Mouse (Mus musculus): ENCODE data around the gene Mvd. TPM values are rescaled to one million over a fixed set of nuclear protein-coding genes. Genes with fewer than 3 reads are reported as not detected.

Mvd gene
- polyA plus RNA-seq, 2 experiments from 2014 or later: 14.8 to 15.1 TPM

GRCm38 (mm10) chr8:122454409-122454808 lies 11.2 kb upstream of the Mvd start:
- no peak for ATAC-seq

- ATAC-seq: no peak
These were observed 8.9 kb upstream of the Mvd start for GRCm38 (mm10) chr8:122452154-122452553.

- ATAC-seq: no peak
These were observed 8.0 kb upstream of the Mvd start for GRCm38 (mm10) chr8:122451161-122451703.

DNA sequence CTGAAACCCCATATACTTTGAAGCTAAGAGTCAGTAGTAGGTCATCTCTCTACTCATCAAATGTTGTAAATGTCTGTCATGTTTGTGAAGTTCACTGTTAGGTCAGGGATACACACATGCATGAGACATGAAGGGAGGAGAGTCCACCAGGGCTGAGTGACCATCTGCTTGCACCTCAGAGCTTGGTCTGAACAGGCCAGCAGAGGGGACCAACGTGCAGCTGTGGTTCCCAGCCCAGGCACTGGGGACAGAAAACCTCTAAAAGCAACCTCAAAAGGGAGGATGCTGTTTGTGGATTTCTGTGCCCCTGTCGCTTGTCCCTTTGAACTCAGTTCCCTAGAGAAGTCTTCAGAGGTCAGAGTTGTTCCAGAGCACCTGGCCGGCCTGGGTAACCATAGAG lies 2.0 kb upstream of the Mvd start:
- ATAC-seq: no peak

DNA sequence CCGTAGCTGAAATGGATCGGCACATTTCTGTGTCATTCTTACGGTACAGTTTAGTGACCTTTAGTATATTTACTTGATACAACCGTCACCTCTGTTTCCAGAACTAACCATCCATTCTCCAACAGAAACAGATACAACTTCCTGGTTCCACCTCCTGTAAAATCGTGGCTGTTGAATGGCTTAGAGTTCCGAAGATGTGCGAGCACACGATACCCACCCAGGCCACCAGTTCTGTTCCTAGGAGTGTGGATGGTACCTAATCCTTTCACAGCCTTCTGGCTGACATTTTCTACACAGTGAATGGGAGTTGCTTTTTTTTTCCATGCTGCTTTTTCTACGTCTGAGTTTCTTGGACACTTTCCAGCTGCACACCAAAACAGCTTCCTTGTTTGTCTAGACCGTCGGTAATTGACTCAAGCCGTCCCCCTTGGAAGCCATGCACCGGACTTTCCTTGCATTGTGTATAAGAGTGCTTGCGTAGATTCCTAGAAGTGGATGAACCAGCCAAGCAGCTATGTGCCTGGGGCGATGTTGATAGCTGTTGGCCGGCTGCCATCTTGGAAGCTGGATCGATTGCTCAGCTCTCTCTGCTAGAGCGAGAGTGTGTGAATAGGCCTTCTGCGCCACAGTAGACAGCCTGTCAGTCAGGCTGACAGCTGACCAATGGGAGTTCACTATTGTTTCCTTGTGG lies 981 bp upstream of the Mvd start:
- peak; percentile 31 for ATAC-seq

DNA sequence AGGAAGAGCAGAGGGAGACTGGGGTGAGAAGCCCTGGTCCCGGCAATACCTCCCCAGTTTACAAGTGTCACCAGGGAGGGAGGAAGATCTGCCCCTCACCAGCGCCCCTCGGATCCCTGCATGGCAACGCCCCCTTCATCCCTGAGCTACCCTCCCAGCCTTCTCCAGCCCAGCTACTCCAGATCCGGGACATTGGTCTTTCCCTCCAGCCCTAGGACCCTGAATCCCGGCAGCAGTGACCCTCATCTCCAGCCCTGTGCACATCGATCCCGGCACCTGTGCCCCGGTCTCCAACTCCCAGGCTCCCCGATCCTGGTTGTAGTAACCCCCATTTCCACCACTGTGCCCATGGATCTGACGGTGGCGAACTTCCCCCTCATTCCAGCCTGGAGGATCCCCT lies 441 bp downstream of the Mvd start:
- no peak for ATAC-seq

DNA sequence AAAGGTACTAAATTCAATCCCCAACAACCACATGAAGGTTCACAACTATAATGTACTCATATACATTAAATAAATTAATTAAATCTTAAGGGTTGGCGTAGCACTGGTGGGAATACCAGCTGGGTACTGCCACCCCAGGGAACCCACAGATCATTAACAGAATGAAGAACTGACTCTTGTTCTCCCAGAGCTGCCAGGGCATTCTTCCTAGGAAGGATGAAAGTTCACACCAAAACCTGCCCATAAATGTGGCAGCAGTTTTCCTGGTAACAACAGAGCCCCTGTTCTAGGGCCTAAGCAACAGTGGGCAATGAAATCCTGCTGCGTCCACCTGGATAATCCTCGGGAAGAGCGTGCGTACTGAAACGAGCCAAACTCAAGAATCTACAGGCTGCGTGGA lies 866 bp downstream of the Mvd start:
- no peak for ATAC-seq

DNA sequence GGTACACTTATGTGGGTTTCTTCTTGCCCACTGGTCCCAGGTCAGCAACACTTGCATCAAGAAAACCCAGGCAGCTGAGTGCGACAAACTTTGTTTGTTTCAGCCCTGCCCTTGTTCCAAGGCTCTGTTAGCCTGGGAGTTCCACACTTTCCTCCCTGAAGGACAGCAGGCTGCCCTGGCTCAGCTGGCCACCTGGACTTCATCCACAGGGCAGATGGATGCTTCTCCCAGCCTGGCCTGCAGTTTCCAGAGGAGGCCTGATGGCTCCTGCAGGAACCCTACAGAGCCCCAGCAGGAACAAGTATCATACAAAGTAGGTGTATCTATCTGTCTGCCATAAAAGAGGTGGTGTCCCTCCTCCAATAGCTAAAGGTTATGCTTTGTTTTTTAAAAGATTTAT lies 1.9 kb downstream of the Mvd start:
- ATAC-seq: no peak

- no peak for ATAC-seq
These were observed 3.9 kb downstream of the Mvd start for GRCm38 (mm10) chr8:122439336-122439735.

GRCm38 (mm10) chr8:122437708-122438331 lies 5.4 kb downstream of the Mvd start:
- peak; percentile 69 for ATAC-seq

- ATAC-seq: no peak
These were observed 6.6 kb downstream of the Mvd start for GRCm38 (mm10) chr8:122436586-122437125.

- peak; percentile 9 for ATAC-seq
These were observed 7.1 kb downstream of the Mvd start for GRCm38 (mm10) chr8:122436146-122436545.

DNA sequence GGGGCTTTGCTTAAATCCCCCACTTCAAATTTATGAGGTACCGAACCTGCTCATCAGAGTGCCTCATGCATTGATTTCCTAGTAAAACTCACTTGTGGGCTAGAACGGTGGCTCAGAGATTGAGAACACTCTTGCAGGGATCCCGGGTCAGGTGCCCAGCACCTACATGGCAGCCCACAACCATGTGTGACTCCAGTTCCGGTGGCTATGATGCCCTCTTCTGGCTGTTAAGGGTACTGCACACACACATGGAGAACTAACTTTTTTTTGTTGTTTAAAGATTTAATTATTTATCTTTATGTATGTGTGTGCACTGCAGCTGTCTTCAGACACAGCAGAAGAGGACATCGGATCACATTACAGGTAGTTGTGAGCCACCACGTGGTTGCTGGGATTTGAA lies 7.8 kb downstream of the Mvd start:
- ATAC-seq: no peak

DNA sequence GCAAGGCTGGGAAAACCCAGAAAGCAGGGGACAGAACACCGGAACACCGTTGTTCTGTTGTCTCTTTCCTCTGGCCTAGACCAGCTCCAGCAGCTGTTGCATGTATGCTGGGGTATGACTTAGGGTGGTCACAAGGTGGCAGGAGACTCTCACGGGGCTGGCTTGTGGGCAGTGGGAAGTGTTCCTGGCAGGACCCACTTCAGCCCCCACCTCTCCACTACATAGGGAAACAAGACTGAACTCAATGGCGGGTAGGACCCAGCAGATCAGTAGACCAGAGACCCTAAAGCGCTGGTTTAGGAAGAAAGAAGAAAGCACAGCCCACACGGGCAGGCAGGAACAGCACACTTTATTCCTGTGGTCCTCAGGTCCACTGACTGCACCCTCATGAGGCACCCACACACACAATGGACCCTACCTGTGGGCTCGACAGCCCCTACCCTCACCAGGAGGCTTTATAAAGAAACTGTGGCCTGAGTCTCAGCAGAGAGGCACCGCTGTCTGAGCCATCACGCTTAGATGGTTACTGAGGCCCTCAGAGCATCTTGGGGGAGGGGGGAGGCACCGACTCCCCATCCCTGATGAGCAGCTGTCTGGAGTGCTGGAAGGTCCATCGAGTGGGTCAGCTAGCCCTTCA lies 9.8 kb downstream of the Mvd start:
- no peak for ATAC-seq

GRCm38 (mm10) chr8:122432443-122433268 lies 10.6 kb downstream of the Mvd start, which contains the start of gene Cyba:
TSS of gene Cyba (minus strand) at chr8:122432930.
- peak; percentile 70 for ATAC-seq

DNA sequence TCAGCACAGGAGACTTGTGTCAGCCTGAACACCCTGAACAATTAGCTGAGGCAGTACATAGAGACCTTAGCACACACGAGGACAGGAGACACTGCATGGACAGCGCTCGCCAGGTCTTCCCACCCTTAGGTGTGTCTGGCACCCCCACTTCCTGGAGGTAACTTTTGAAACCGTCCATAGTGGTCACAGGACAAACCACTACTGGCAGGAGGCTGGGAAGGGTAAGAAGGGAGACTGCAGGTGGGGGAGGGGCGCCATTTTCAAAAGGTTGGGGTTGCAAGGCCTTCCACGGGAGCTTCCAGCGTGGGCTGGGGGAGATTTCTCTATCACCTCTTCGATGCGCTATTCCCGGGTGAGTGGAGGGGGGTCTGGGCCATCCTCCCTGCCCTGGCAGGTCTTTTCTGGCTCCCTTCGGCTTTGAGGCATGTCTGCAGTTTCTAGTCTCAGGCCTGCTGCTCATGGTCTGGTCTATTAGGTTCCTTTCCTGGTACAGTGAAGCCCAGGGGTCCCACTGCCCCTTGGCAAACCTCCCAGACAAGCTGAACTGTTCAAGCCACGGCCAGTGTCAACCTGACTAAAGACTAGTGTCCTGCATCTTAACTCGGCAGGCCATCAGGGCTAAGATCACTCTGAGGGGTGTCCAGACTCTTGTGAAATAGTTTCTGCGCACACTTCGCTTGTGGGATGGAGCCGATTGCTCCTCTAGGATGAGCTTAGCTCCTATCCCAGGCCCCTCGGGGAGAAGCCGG lies 11.4 kb downstream of the Mvd start:
- ATAC-seq: no peak

- ATAC-seq: no peak
These were observed 12.6 kb downstream of the Mvd start for GRCm38 (mm10) chr8:122430646-122431045.

DNA sequence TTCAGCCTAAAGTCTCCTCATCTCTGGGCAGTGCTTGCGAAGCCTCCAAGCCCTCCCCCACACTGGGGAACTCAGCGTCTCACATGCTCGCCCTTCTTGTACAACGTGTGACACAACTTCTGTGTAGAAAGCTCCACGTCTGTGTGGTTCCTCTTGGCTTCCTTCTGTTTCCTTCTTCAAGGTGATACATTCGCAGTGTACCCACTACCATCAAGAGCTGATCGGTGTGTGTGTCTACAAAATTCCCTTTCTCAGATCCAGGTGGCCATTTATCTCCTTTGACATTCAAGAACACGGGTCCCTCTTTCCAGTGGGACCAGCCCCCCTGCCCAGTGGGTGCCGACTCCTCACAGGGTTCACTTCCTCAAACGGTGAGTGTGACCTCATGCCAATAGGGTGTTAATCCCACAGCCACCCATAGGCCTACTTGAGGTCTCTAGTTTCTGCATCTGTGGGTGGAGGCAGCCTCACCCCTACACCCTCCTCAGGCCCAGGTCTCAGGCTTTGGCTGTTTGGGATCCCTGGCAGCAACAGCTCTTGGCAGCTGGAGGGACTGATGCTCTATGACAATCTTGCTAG lies 13.1 kb downstream of the Mvd start:
- ATAC-seq: no peak

DNA sequence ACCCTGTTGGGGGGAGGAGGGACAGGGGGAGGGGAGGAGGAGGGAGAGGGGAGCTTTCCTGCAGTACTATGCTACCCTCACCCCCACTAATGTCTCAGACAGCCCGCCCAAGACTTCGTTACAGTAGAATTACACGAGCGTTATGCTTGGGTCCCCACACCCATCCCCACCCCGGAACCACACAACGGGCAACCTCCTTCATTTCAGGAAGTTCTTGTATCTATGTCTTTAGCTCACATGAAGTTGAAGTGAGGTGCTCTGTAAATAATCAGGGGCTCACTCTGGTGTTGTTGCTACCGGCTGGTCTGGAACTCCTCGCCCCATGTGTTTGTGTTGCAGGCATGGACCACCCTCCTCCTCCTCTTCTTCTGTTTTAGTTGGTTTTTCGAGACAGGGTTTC lies 15.1 kb downstream of the Mvd start:
- no peak for ATAC-seq

- ATAC-seq: no peak
These were observed 15.6 kb downstream of the Mvd start for GRCm38 (mm10) chr8:122427607-122428006.

DNA sequence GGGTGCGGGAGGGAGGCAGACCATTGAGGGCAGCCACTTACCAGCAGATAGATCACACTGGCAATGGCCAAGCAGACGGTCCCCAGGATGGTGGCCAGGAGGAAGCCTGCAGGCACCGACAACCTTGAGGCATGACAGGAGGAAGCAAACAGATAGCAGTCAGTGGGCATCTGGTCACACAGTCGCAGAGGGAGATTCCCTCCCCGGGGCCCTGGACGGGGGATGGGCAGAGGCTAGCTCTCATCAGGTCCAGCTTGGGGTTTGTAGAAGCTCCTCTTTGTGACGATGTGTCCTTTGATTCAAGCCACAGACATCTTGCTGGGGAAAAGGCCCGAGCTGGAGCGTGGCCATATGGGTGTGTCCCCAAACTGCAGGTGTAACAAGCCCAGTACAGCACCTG lies 17.1 kb downstream of the Mvd start:
- no peak for ATAC-seq

All from activated CD4-positive, CD25-positive, alpha-beta regulatory T cell, adult 4 months (primary cell).